Mouse (Mus musculus): ENCODE data around the gene Ugt1a6a. TPM values are rescaled to one million over a fixed set of nuclear protein-coding genes. Genes with fewer than 3 reads are reported as not detected.
A peak's percentile ranks its signal among the peaks of the same experiment; 100 is the strongest.
"Not testable (repeated sequence)": the region's sequence is repeated elsewhere in the genome, so short reads cannot be mapped to it uniquely, and the experiment has no call there.

Gene Ugt1a6a
- polyA plus RNA-seq (2015; fragmentation: Nextera tagmentation; extraction: Ambion mirVana), result 2.7 and 2.8 TPM in 2 replicates

DNA sequence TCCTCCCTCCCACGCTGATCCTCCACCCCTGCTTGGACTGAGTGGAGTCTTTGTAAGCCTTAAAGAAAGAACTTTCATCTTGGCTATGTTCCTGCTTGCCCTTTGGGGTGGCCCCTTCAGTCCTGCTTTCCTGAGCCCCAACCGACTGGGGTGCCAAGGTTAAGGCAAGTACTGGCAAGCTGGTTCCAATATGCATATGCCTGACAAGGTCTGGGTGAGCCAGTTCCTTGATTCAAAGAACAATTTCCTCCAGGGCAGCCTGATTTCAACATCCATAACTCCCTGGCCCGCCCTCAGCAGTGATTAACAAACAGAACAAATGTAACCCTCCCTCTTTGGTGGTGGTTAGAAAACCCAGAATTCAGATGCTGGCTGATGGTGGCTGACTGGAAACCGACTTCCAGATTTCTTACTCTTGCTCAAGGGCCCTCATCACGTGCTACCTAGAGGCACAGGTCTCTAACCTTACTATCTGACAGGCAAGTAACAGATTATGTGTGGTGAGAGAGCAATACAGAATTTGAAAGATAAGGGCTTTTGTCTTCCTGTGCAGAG, at the start of gene Ugt1a6a:
TSS of gene Ugt1a6a (plus strand) at position 353 of the 555 bp plus-strand sequence.
- H3K9me3 ChIP-seq (ENCODE audit: control insufficient read depth, low read length); H3K36me3 ChIP-seq (ENCODE audit: control insufficient read depth, insufficient read depth); H3K4me2 ChIP-seq (ENCODE audit: low read length); H3K9ac ChIP-seq (replicated peaks; ENCODE audit: low read depth, low read length); H3K4me3 ChIP-seq (replicated peaks; ENCODE audit: low read length); H3K4me1 ChIP-seq (replicated peaks; ENCODE audit: control insufficient read depth, insufficient read depth, low read length); H3K27me3 ChIP-seq (replicated peaks; ENCODE audit: control insufficient read depth, insufficient read depth, low read length): not testable (repeated sequence)
- WGBS, result 20% methylated on average over 5 of the region's 5 CpGs
- peak within 1 kb of the TSS; percentile 23 for H3K27ac ChIP-seq (ENCODE audit: low read length)
- ATAC-seq, result peak; percentile 80

DNA sequence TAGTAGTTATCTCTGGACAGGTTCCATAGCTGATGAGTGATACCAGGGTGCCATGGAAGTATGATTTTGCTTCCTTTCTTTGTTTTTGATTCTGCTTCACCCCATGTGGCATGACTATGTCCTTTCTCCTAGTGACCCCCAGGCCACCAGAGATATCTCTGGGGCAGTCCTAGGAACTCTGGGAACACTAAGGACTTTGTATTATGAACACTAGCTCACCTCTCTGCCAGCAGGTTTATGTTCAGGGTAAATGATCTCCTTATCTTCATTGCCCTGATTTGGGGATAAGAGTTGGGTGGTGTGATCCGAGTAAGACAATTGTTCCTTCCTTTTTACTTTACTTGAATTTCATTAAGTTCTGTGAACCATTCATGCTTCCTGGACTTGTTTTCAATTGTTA, 48.5 kb upstream of the Ugt1a6a start:
- no peaks in the 10 kb centered on the region for H3K27me3 ChIP-seq (replicated peaks; ENCODE audit: control insufficient read depth, insufficient read depth, low read length)
- H3K4me2 ChIP-seq (ENCODE audit: low read length), result no peak overlapping the region
- no peak overlapping the region for H3K27ac ChIP-seq (ENCODE audit: low read length)
- no peaks in the 10 kb centered on the region for H3K9me3 ChIP-seq (ENCODE audit: control insufficient read depth, low read length)
- H3K9ac ChIP-seq (replicated peaks; ENCODE audit: low read depth, low read length), result no peak overlapping the region
- no peak overlapping the region for H3K4me3 ChIP-seq (replicated peaks; ENCODE audit: low read length)
- no peaks in the 10 kb centered on the region for H3K4me1 ChIP-seq (replicated peaks; ENCODE audit: control insufficient read depth, insufficient read depth, low read length)
- 66% methylated on average over 1 of the region's 1 CpGs for WGBS
- no peaks in the 10 kb centered on the region for H3K36me3 ChIP-seq (ENCODE audit: control insufficient read depth, insufficient read depth)
- ATAC-seq, result no peak

DNA sequence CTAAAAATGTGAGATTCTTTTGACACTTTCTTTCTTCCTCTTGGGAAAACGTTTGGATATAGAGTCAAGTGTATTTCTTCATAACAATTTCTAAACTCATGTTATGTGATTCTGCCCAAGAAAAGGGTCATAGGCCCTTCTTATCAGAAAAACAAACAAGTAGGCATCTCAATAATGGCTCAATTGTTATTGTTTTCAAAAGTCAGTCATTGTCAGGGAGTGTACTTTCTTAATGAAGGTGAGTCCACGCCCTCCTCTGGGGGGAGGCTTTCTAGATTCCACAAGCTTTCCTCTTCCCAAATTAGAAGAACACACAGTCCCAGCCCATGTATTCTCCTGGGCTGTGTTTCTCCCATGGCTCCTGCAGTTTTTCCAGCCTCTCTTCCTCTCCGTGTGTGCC, 47.1 kb upstream of the Ugt1a6a start, which contains the start of gene Ugt1a8:
TSS of gene Ugt1a8 (plus strand) at position 301 of the 400 bp plus-strand sequence.
- Histone ChIP-seq H3K9me3 (ENCODE audit: control insufficient read depth, low read length) (no peaks in the 10 kb centered on the region), H3K36me3 (ENCODE audit: control insufficient read depth, insufficient read depth) (no peaks in the 10 kb centered on the region), H3K4me2 (ENCODE audit: low read length) (no peak within 1 kb of the TSS), H3K4me3 (replicated peaks; ENCODE audit: low read length) (no peak within 1 kb of the TSS), H3K9ac (replicated peaks; ENCODE audit: low read depth, low read length) (no peak within 1 kb of the TSS), H3K27me3 (replicated peaks; ENCODE audit: control insufficient read depth, insufficient read depth, low read length) (no peaks in the 10 kb centered on the region), H3K4me1 (replicated peaks; ENCODE audit: control insufficient read depth, insufficient read depth, low read length) (no peaks in the 10 kb centered on the region), H3K27ac (ENCODE audit: low read length) (no peak within 1 kb of the TSS)
- ATAC-seq, result no peak
- WGBS, result 73% methylated on average over 3 of the region's 3 CpGs

DNA sequence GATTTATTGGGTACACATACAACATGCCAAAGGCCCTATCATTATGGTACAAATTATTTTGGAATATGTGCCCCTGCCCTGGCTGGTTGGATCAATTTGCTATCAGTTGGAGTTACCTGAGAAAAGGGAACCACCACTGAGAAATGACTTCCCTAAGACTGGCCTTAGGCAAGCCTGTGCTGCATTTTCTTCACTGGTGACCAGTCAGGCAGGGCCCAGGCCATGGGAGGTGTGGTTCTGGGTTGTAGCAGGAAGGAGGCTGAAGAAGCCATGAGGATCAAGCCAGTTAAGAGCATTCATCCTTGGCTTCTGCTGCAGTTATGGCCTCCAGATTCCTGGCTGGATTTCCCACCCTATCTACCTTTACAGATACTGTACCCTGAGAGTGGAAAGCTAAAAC, 42.3 kb upstream of the Ugt1a6a start:
- no peak for ATAC-seq
- Histone ChIP-seq H3K4me1 (replicated peaks; ENCODE audit: control insufficient read depth, insufficient read depth, low read length) (no peaks in the 10 kb centered on the region), H3K27me3 (replicated peaks; ENCODE audit: control insufficient read depth, insufficient read depth, low read length) (no peaks in the 10 kb centered on the region), H3K4me2 (ENCODE audit: low read length) (no peak overlapping the region), H3K9me3 (ENCODE audit: control insufficient read depth, low read length) (no peaks in the 10 kb centered on the region), H3K27ac (ENCODE audit: low read length) (no peak overlapping the region), H3K4me3 (replicated peaks; ENCODE audit: low read length) (no peak overlapping the region), H3K9ac (replicated peaks; ENCODE audit: low read depth, low read length) (no peak overlapping the region), H3K36me3 (ENCODE audit: control insufficient read depth, insufficient read depth) (no peaks in the 10 kb centered on the region)

DNA sequence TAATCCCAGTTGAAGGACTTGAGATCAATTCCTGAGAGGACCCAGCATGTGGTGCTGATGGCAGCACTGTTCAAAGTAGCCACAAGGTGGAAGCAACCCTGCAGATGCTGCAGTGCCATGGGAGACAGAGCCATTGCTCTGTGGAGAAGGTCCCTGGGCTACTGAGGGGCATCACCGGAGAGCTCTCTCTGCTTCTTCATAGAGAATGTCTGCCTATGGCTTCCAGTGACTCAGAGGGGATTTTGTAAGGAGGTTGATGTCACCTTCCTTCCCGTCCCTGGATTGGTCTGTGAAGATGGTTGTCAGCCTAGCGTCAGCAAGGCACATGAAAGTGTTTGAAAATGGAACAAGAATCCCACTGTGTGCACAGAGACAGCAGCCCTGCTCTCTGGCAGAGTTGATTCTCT, 40.3 kb upstream of the Ugt1a6a start:
- H3K4me1 ChIP-seq (replicated peaks; ENCODE audit: control insufficient read depth, insufficient read depth, low read length); H3K9ac ChIP-seq (replicated peaks; ENCODE audit: low read depth, low read length); H3K4me2 ChIP-seq (ENCODE audit: low read length); ATAC-seq; H3K4me3 ChIP-seq (replicated peaks; ENCODE audit: low read length); H3K27ac ChIP-seq (ENCODE audit: low read length); H3K27me3 ChIP-seq (replicated peaks; ENCODE audit: control insufficient read depth, insufficient read depth, low read length); H3K36me3 ChIP-seq (ENCODE audit: control insufficient read depth, insufficient read depth); H3K9me3 ChIP-seq (ENCODE audit: control insufficient read depth, low read length): not testable (repeated sequence)
- WGBS, result 75% methylated on average over 3 of the region's 3 CpGs

DNA sequence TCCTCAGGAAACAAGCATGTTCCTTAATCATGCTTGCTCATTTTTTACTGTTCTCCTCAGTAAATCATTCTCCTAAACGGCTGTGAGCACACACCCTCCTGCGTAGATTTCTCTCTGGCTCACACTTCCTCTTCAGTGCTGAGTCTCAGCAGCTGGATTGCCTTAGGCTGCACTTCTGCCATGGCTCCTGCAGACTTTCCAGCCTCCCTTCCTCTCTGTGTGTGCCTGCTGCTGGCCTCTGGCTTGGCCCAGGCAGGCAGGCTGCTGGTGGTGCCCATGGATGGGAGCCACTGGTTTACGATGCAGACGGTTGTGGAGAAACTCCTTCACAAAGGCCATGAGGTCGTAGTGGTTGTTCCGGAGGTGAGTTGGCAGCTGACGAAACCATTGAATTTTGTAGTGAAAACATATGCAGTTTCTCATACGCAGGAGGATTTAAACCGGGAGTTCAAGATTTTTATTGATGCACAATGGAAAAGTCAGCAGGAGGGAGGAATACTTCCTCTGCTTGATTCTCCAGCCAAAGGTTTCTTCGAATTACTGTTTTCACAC, 39.6 kb upstream of the Ugt1a6a start, which contains the start of gene Ugt1a7c:
TSS of gene Ugt1a7c (plus strand) at position 122 of the 552 bp plus-strand sequence.
- Histone ChIP-seq H3K4me2 (ENCODE audit: low read length) (no peak within 1 kb of the TSS), H3K9me3 (ENCODE audit: control insufficient read depth, low read length) (no peaks in the 10 kb centered on the region)
- ATAC-seq, result no peak

DNA sequence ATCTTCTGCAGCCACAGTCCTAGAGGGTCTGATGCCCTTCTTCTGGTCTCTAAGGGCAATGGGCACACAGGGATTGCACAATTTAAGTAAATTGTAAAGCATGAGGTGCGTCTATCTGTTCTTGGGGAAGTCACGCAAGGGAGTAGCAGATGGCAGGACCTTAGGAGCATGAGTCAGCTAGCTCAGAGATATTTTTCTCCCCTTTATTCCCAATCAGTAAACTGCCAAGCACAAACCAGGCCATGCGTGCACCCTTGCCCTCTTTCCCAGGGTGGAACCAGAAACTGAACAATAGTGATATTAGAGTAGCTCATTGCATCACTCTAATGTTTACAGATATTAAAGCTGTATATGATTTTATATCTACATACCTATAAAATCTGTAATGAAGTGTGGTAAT, 36.1 kb upstream of the Ugt1a6a start:
- not testable (repeated sequence) for H3K9me3 ChIP-seq (ENCODE audit: control insufficient read depth, low read length); H3K27ac ChIP-seq (ENCODE audit: low read length); H3K36me3 ChIP-seq (ENCODE audit: control insufficient read depth, insufficient read depth); ATAC-seq; H3K4me1 ChIP-seq (replicated peaks; ENCODE audit: control insufficient read depth, insufficient read depth, low read length); H3K4me3 ChIP-seq (replicated peaks; ENCODE audit: low read length); H3K4me2 ChIP-seq (ENCODE audit: low read length); H3K9ac ChIP-seq (replicated peaks; ENCODE audit: low read depth, low read length); H3K27me3 ChIP-seq (replicated peaks; ENCODE audit: control insufficient read depth, insufficient read depth, low read length)
- 88% methylated on average over 3 of the region's 3 CpGs for WGBS

More for the DNA sequence above, 39.6 kb upstream of the Ugt1a6a start, which contains the start of gene Ugt1a7c:
- no peak within 1 kb of the TSS for H3K4me3 ChIP-seq (replicated peaks; ENCODE audit: low read length)
- H3K27me3 ChIP-seq (replicated peaks; ENCODE audit: control insufficient read depth, insufficient read depth, low read length), result no peaks in the 10 kb centered on the region
- no peak within 1 kb of the TSS for H3K9ac ChIP-seq (replicated peaks; ENCODE audit: low read depth, low read length)
- no peak within 1 kb of the TSS for H3K27ac ChIP-seq (ENCODE audit: low read length)
- no peaks in the 10 kb centered on the region for H3K4me1 ChIP-seq (replicated peaks; ENCODE audit: control insufficient read depth, insufficient read depth, low read length)
- H3K36me3 ChIP-seq (ENCODE audit: control insufficient read depth, insufficient read depth), result no peaks in the 10 kb centered on the region
- 65% methylated on average over 10 of the region's 10 CpGs for WGBS

DNA sequence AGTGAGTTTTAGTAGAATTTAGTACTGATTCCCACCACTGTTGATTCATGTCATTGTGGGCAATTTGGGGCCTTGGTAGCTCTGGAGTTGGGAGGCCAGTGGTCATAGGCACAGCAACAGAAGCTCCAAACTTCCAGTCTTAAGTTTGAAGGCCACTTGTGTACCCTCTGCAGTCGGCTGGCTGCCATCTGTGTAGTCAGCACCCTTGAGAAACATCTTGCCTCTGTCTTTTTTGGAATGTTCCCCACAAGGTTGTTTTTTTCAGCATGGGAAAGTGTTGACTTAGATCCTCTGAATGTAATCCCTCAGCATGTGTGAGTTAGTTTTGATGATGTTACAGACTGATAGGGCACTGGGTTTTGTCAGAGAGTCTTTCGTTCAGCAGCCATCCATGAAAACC, 34.9 kb upstream of the Ugt1a6a start:
- H3K9ac ChIP-seq (replicated peaks; ENCODE audit: low read depth, low read length); ATAC-seq: not testable (repeated sequence)
- WGBS, result 78% methylated on average over 2 of the region's 2 CpGs

DNA sequence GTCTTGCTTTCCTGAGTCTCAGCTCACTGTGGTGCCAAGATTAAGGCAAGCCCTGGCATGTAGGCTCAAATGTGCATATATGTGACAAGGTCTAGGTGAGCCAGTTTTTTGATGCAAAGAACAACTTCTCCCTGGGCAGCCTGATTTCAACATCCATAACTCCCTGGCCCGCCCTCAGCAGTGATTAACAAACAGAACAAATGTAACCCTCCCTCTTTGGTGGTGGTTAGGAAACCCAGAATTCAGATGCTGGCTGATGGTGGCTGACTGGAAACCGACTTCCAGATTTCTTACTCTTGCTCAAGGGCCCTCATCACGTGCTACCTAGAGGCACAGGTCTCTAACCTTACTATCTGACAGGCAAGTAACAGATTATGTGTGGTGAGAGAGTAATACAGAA, 31.6 kb upstream of the Ugt1a6a start, which contains the start of gene Ugt1a6b:
TSS of gene Ugt1a6b (plus strand) at position 234 of the 400 bp plus-strand sequence.
- H3K4me3 ChIP-seq (replicated peaks; ENCODE audit: low read length); H3K9ac ChIP-seq (replicated peaks; ENCODE audit: low read depth, low read length); ATAC-seq; H3K36me3 ChIP-seq (ENCODE audit: control insufficient read depth, insufficient read depth); H3K27ac ChIP-seq (ENCODE audit: low read length); H3K4me2 ChIP-seq (ENCODE audit: low read length); H3K9me3 ChIP-seq (ENCODE audit: control insufficient read depth, low read length); H3K27me3 ChIP-seq (replicated peaks; ENCODE audit: control insufficient read depth, insufficient read depth, low read length); H3K4me1 ChIP-seq (replicated peaks; ENCODE audit: control insufficient read depth, insufficient read depth, low read length): not testable (repeated sequence)
- WGBS, result 81% methylated on average over 3 of the region's 3 CpGs

More for the DNA sequence above, 34.9 kb upstream of the Ugt1a6a start:
- H3K27ac ChIP-seq (ENCODE audit: low read length); H3K27me3 ChIP-seq (replicated peaks; ENCODE audit: control insufficient read depth, insufficient read depth, low read length); H3K4me3 ChIP-seq (replicated peaks; ENCODE audit: low read length); H3K4me2 ChIP-seq (ENCODE audit: low read length); H3K4me1 ChIP-seq (replicated peaks; ENCODE audit: control insufficient read depth, insufficient read depth, low read length); H3K9me3 ChIP-seq (ENCODE audit: control insufficient read depth, low read length); H3K36me3 ChIP-seq (ENCODE audit: control insufficient read depth, insufficient read depth): not testable (repeated sequence)

Measured in forebrain, embryonic 16.5 days (tissue).